Mouse (Mus musculus) MEL (cell line): ENCODE measurements around the gene Epc2.

ENCODE experiments used
- CHD2 ChIP-seq: IDR thresholded peaks from 2 replicates; pipeline ENCODE4 v1.6.1; 2011; ENCODE audit warnings: low read length, improper control_type of control experiment
- CTCF ChIP-seq, 3 experiments: IDR thresholded peaks in 2 of 3; conservative IDR thresholded peaks in 1 of 3; 2 replicates each; pipeline ENCODE4 v1.5.1; 2011 to 2012; ENCODE audit warnings: low read length in 3 of 3, low read depth in 2 of 3, mild to moderate bottlenecking in 2 of 3, improper control_type of control experiment in 1 of 3, inconsistent platforms in 1 of 3, mixed read lengths in 1 of 3, moderate library complexity in 1 of 3; ENCODE audit not compliant: control insufficient read depth in 1 of 3, insufficient read depth in 1 of 3, poor library complexity in 1 of 3, severe bottlenecking in 1 of 3
- EP300 ChIP-seq, 2 experiments: IDR thresholded peaks; 2 replicates each; pipeline ENCODE4 v1.6.1; 2011; ENCODE audit warnings: improper control_type of control experiment in 2 of 2, low read length in 2 of 2, low read depth in 1 of 2, mild to moderate bottlenecking in 1 of 2
- GABPA ChIP-seq: IDR thresholded peaks from 2 replicates; pipeline ENCODE4 v1.6.1; 2012; ENCODE audit warnings: low read depth, mild to moderate bottlenecking, inconsistent platforms, low read length, improper control_type of control experiment, moderate library complexity
- GATA1 ChIP-seq: IDR thresholded peaks from 2 replicates; pipeline ENCODE4 v1.6.1; 2011; ENCODE audit warnings: low read depth, low read length, improper control_type of control experiment
- POLR2A ChIP-seq, 2 experiments: IDR thresholded peaks; 2 replicates each; pipeline ENCODE4 v1.6.1; 2011 to 2012; ENCODE audit warnings: low read length in 2 of 2, mild to moderate bottlenecking in 2 of 2, control low read depth in 1 of 2, improper control_type of control experiment in 1 of 2, low read depth in 1 of 2, moderate library complexity in 1 of 2; ENCODE audit not compliant: control insufficient read depth in 1 of 2, insufficient read depth in 1 of 2, poor library complexity in 1 of 2
- TAL1 ChIP-seq: IDR thresholded peaks from 2 replicates; pipeline ENCODE4 v1.6.1; 2012; ENCODE audit warnings: mild to moderate bottlenecking, inconsistent platforms, low read length, moderate library complexity, mixed read lengths

GRCm38 (mm10) chr2:49570778-49571101 lies 119.5 kb downstream of the Epc2 start:
- TF ChIP-seq CTCF (IDR thresholded peaks at IDR 0.05 in 2 of 3, conservative IDR thresholded peaks at IDR 0.05 in 1 of 3; ENCODE audit: control insufficient read depth in 1 of 3, insufficient read depth in 1 of 3, low read depth in 2 of 3, low read length in 3 of 3, poor library complexity in 1 of 3, severe bottlenecking in 1 of 3) (no peak), GABPA (no peak), POLR2A (IDR thresholded peaks at IDR 0.05; ENCODE audit: control insufficient read depth in 1 of 2, insufficient read depth in 1 of 2, low read depth in 1 of 2, low read length in 2 of 2, poor library complexity in 1 of 2) (no peak), CHD2 (no peak), GATA1 (no peak), EP300 (IDR thresholded peaks at IDR 0.05; ENCODE audit: low read depth in 1 of 2, low read length in 2 of 2) (no peak), TAL1 (no peak)
